Mouse (Mus musculus): ENCODE measurements around the gene Mpp6.

GRCm38 (mm10) chr6:50139526-50139925 is 29.5 kb downstream of the Mpp6 start:
- no peak for TF ChIP-seq CTCF (IDR thresholded peaks at IDR 0.05)
- no peak for TF ChIP-seq POLR2A (IDR thresholded peaks at IDR 0.05; ENCODE audit: insufficient read depth, low read depth, low read length)
- TF ChIP-seq EP300 (IDR thresholded peaks at IDR 0.05; ENCODE audit: insufficient read depth, low read depth, low read length) = no peak
